Mouse (Mus musculus) thymus, adult 2 months (tissue): Measurements from ENCODE around the gene Paqr6. TPM values are rescaled to one million over a fixed set of nuclear protein-coding genes. Genes with fewer than 3 reads are reported as not detected.

Experiments
- DNase-seq: peaks from one replicate; pipeline ENCODE4 v3.0.0; 2021
- H3K27ac ChIP-seq: fragments of 200-500 bp; 2 replicates; pipeline ENCODE4 v1.5.1; 2012; ENCODE audit warnings: low read length, control low read depth; ENCODE audit not compliant: control insufficient read depth, insufficient read depth
- H3K27me3 ChIP-seq: fragments of 200-500 bp; 2 replicates; pipeline ENCODE4 v1.6.1; 2012; ENCODE audit warnings: mild to moderate bottlenecking, low read length, moderate library complexity, mixed read lengths; ENCODE audit not compliant: control insufficient read depth, insufficient read depth
- H3K36me3 ChIP-seq: fragments of 200-500 bp; 2 replicates; pipeline ENCODE4 v1.6.1; 2012; ENCODE audit warnings: mild to moderate bottlenecking, low read length, moderate library complexity; ENCODE audit not compliant: control insufficient read depth, insufficient read depth
- H3K4me1 ChIP-seq: fragments of 200-500 bp; replicated peaks from 2 replicates; pipeline ENCODE4 v1.6.1; 2012; ENCODE audit warnings: low read length; ENCODE audit not compliant: control insufficient read depth, insufficient read depth
- H3K4me3 ChIP-seq: fragments of 200-500 bp; 2 replicates; pipeline ENCODE4 v1.5.1; 2012; ENCODE audit warnings: mild to moderate bottlenecking, low read length, control low read depth, moderate library complexity; ENCODE audit not compliant: control insufficient read depth, insufficient read depth
- CTCF ChIP-seq: fragments of 200-500 bp; IDR thresholded peaks from 2 replicates; pipeline ENCODE4 v1.5.1; 2012; ENCODE audit warnings: mild to moderate bottlenecking, control low read depth, low read length, moderate library complexity, borderline replicate concordance; ENCODE audit not compliant: control insufficient read depth, poor library complexity, insufficient read depth; ENCODE audit errors: extremely low read depth
- POLR2A ChIP-seq: fragments of 200-500 bp; IDR thresholded peaks from 2 replicates; pipeline ENCODE4 v1.6.1; 2012; ENCODE audit warnings: mild to moderate bottlenecking, low read length, control low read depth, moderate library complexity; ENCODE audit not compliant: control insufficient read depth, poor library complexity, insufficient read depth; ENCODE audit errors: extremely low read depth
- WGBS: fragments of 180-500 bp; shearing (Covaris S2); methylation state at CpG from one replicate; pipeline ENCODE4 v1.1.7; 2018; 5-methylcytosine and 5-hydroxymethylcytosine counted together
- polyA plus RNA-seq: library from polyadenylated mRNA; depleted of rRNA; stranded (reverse); fragments of >200 nt; gene quantifications from 2 replicates; pipeline ENCODE4 v1.2.3, GENCODE M21; 2012

The Paqr6 gene
- polyA plus RNA-seq, 1 experiment: 2.0 TPM

DNA sequence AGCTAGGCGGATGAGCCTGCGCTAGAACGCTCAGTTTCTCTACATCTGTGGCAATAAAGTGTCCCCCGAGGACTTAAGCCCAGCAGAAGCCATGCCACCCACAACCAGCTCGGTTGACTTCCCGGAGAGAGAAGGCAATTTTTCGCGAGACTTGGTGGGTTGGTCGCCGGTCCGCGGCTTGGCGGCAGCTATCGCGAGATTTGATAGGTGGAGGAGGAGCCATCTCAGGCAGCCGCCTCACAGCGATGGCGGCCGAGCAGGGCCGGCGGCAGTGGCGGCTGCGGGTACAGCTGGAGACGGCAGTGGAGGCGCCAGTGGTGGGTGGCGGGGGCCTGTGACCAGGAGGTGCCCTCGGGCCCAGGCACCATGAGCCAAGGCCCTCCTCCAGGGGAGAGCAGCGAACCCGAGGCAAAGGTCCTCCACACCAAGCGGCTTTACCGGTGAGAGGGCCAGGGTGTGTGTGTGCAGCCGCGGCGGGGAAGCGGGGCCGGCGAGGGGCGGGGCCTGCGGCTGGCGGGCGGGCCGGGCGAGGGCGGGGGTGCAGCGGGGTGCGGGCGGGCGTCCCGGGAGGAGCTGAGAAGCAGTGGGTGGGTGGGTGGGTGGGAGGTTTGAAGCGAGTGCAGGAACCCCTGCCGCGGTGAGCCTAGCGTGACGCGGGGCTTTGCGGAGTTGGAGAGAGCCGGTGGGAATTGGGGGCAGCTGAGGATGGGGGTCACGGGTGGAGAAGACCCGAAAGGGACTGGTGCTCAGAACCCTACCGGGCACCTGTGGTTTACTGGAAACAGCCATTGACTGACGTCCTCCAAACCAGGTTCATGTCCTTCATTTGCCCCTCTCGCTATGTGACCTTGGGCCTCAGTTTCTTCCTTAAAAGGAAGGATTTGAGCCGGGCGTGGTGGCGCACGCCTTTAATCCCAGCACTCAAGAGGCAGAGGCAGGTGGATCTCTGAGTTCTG is 28.0 kb upstream of the Paqr6 start, which contains the start of the genes Tmem79 and Smg5:
Gene Tmem79, minus strand, starts transcription at position 91 of the 956 bp plus-strand sequence.
Gene Smg5, plus strand, starts transcription at position 203 of the 956 bp plus-strand sequence.
- peak; percentile 97 for DNase-seq

DNA sequence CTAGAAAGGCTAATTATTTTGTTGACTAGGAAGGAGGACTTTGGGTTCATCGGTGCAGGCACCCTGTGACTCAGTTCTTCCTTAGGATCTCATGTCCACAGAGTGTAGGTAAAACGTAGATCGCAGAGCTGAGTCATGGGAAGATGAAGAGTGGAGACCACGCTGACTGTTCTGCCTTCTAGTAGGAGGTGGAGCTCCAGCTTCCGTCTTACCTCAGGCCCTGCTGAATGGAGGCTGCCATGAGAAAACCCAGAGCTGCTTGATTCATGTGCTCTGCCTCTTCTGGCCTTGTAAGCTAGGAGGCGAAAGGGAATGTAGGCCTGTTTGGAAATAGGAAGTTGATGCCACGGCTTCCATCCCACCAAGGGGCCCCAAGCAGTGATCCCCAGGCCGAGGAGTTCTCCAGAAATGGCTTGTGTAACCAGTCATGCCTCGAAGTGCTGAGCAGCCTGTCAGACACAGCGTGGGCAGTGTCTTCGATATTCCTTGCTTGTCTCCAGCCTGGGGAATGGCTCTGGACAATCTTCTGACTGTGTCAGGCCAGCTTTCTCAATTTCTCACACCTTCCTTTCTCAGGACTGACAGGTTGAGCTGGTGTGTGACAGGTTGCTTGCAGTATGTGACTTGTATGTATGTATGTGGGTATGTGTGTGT is 26.9 kb upstream of the Paqr6 start:
- TF ChIP-seq POLR2A (no peak), CTCF (no peak)
- peaks cover 9% of the 10 kb centered on the region for H3K36me3 ChIP-seq
- H3K4me1 ChIP-seq: peaks cover 10% of the 10 kb centered on the region
- H3K27ac ChIP-seq: no peak overlapping the region
- DNase-seq: no peak
- WGBS: 21% methylated on average over 11 of the region's 11 CpGs
- no peaks in the 10 kb centered on the region for H3K27me3 ChIP-seq
- no peak overlapping the region for H3K4me3 ChIP-seq

More for the DNA sequence above, 28.0 kb upstream of the Paqr6 start, which contains the start of the genes Tmem79 and Smg5:
- Histone ChIP-seq H3K36me3 (no peaks in the 10 kb centered on the region), H3K27me3 (no peaks in the 10 kb centered on the region), H3K4me1 (peaks cover 10% of the 10 kb centered on the region), H3K27ac (peak within 1 kb of the TSS; percentile 77), H3K4me3 (peak within 1 kb of the TSS; percentile 90)
- TF ChIP-seq POLR2A: peak; percentile 96
- TF ChIP-seq CTCF: no peak; the same call in 1 of the 2 replicates
- WGBS: 1% methylated on average over 61 of the region's 66 CpGs

DNA sequence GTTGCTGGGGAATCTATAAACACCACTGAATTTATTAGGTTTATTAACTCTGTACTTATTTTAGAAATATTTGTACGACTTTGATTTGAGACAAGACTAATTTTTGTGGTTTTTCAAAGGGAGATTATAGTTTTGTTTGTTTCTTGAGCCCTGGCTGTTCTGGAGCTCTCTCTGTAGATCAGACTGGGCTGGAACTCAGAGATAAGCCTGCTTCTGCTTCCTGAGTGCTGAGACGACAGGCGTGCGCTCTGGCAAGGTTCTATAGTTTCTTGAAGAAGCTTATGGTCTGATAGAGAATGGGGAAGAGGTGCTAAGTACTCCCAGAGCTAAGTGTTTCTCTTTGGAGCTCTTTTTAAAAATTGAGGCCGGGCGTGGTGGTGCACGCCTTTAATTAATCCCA is 26.1 kb upstream of the Paqr6 start:
- H3K4me1 ChIP-seq: peaks cover 10% of the 10 kb centered on the region

DNA sequence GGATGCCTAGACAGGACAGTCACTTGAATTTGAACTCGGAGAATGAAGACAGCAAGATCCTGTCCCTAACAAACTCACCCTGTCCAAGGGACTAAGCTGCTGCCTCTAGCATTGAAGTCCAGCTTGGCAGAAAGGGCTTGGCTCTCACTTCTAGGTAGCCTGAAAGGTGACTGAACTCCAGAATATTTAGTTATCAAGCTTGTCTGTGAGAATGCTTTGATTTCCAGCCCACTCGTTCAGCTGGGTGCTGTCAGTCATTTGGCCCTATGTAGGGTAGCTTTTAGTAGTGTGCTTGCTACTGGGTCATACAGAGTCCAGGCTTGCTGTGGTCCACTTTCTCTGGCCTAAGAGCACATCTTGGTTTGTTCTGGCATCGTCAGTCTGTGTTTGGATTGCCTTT is 25.4 kb upstream of the Paqr6 start:
- Histone ChIP-seq H3K4me3 (no peak overlapping the region), H3K27me3 (no peaks in the 10 kb centered on the region), H3K4me1 (peaks cover 10% of the 10 kb centered on the region), H3K27ac (no peak overlapping the region), H3K36me3 (peaks cover 24% of the 10 kb centered on the region)
- DNase-seq: no peak
- 89% methylated on average over 3 of the region's 3 CpGs for WGBS
- TF ChIP-seq POLR2A (no peak), CTCF (no peak)

More for the DNA sequence above, 26.1 kb upstream of the Paqr6 start:
- no peak for TF ChIP-seq POLR2A
- TF ChIP-seq CTCF: no peak
- Histone ChIP-seq H3K36me3 (peaks cover 17% of the 10 kb centered on the region), H3K27ac (no peak overlapping the region), H3K27me3 (no peaks in the 10 kb centered on the region), H3K4me3 (no peak overlapping the region)
- DNase-seq: no peak
- WGBS: 73% methylated on average over 7 of the region's 7 CpGs

DNA sequence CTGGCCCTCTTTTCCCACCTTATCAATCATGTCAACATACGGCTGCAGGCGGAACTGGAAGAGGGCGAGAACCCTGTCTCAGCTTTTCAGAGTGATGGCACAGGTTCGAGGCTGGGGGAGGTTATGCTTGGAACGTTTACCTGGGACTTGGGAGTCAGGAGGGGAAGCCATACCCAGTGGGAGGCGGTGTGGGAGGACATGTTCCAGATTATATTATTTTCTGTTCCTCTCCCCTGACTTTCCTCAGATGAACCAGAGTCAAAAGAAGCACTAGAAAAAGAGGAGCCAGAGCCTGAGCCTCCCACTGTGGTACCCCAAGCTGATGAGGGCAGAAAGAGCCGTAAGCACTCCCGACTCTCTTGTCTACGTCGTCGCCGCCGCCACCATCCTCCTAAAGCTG is 13.7 kb upstream of the Paqr6 start:
- H3K36me3 ChIP-seq: peaks cover 97% of the 10 kb centered on the region
- WGBS: 97% methylated on average over 13 of the region's 13 CpGs

DNA sequence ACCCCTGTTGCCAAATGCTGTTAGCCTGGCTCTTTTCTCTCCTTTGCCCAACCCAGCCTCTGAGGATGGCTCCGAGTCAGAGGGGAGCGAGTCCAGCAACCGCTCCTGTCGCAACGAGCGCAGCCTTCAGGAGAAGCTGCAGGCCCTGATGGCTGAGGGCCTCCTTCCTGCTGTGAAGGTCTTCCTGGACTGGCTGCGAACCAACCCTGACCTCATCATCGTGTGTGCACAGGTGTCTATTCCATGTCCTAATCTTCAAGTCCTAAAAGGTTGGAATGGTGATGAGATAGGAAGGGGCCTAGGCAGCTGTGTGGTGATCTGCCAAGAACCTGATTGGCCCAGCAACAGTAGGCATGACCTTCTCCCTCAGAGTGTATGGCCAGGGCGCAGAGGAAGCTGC is 11.5 kb upstream of the Paqr6 start:
- TF ChIP-seq POLR2A (no peak), CTCF (no peak)
- Histone ChIP-seq H3K4me1 (no peaks in the 10 kb centered on the region), H3K36me3 (peaks cover 97% of the 10 kb centered on the region), H3K27me3 (no peaks in the 10 kb centered on the region), H3K4me3 (no peak overlapping the region), H3K27ac (no peak overlapping the region)
- DNase-seq: no peak
- 97% methylated on average over 9 of the region's 9 CpGs for WGBS

More for the DNA sequence above, 13.7 kb upstream of the Paqr6 start:
- Histone ChIP-seq H3K27me3 (no peaks in the 10 kb centered on the region), H3K4me3 (no peak overlapping the region), H3K4me1 (no peaks in the 10 kb centered on the region), H3K27ac (no peak overlapping the region)
- DNase-seq: no peak
- TF ChIP-seq CTCF: no peak
- no peak for TF ChIP-seq POLR2A
